In genomic region chr11:101851042-101851441, GRCm38 (mm10) we compare ENCODE assay signal across 12 mouse cellular contexts. TPM values are rescaled to one million over a fixed set of nuclear protein-coding genes. Genes with fewer than 3 reads are reported as not detected.
DNase-seq lines count a peak whose midpoint lies in the region; ATAC-seq and TF ChIP-seq lines count a peak whose summit lies in the region.
"Had no signal": no experiment of that assay in that cellular context is flagged by ENCODE, and none has a peak within 500 bp of the region (broad histone marks: within the 10 kb centered on the region; RNA-seq: fewer than 3 reads in every experiment).

No protein-coding gene starts in this region.

- intact Hi-C loops in heart, postnatal 25 days (cut with DNase I), result loop anchor here (5.0 kb wide), 1 partner anchor 46 kb away; no protein-coding TSS in a partner anchor

- peak overlapping the region; percentile 71; the same call in 1 of the 2 replicates for H3K27ac ChIP-seq in embryonic facial prominence, embryonic 12.5 days
- no peak overlapping the region for H3K27ac ChIP-seq in hindbrain, postnatal 0 days
- H3K27ac ChIP-seq: midbrain, embryonic 12.5 days had no signal

- ATAC-seq in embryonic facial prominence, embryonic 12.5 days (ENCODE audit: insufficient number of reproducible peaks, insufficient read depth, low FRiP score, low TSS enrichment), result no peak
- ATAC-seq in hindbrain, postnatal 0 days, result no peak
- ATAC-seq: inflammation-experienced regulatory T-cells, adult 6 months had no signal

- H3K9me3 ChIP-seq in embryonic facial prominence, embryonic 12.5 days, result no peaks in the 10 kb centered on the region
- H3K9me3 ChIP-seq in hindbrain, postnatal 0 days (ENCODE audit: low read length), result no peaks in the 10 kb centered on the region
- H3K9me3 ChIP-seq: midbrain, embryonic 12.5 days had no signal

- no peak overlapping the region for H3K9ac ChIP-seq in embryonic facial prominence, embryonic 12.5 days
- no peak overlapping the region for H3K9ac ChIP-seq in hindbrain, postnatal 0 days (replicated peaks; ENCODE audit: low read length)
- H3K9ac ChIP-seq: midbrain, embryonic 12.5 days had no signal

- H3K4me3 ChIP-seq in embryonic facial prominence, embryonic 12.5 days, result no peak overlapping the region
- H3K4me3 ChIP-seq in hindbrain, postnatal 0 days (ENCODE audit: low read length), result no peak overlapping the region
- H3K4me3 ChIP-seq: midbrain, embryonic 12.5 days had no signal

- no peak for TF ChIP-seq CTCF in hindbrain, postnatal 0 days (IDR thresholded peaks at IDR 0.05; ENCODE audit: low read depth)

- H3K4me2 ChIP-seq in embryonic facial prominence, embryonic 12.5 days (replicated peaks), result no peak overlapping the region
- H3K4me2 ChIP-seq in hindbrain, postnatal 0 days (ENCODE audit: low read depth, low read length), result no peak overlapping the region
- H3K4me2 ChIP-seq: midbrain, embryonic 12.5 days had no signal

- no peaks in the 10 kb centered on the region for H3K36me3 ChIP-seq in embryonic facial prominence, embryonic 12.5 days
- H3K36me3 ChIP-seq in hindbrain, postnatal 0 days (ENCODE audit: insufficient read depth, low read length), result no peaks in the 10 kb centered on the region
- H3K36me3 ChIP-seq: midbrain, embryonic 12.5 days had no signal

- 60% methylated on average over 7 of the region's 7 CpGs for WGBS in embryonic facial prominence, embryonic 12.5 days
- WGBS in hindbrain, postnatal 0 days, result 68% methylated on average over 7 of the region's 7 CpGs

- peak; percentile 45 to 52 for DNase-seq in cerebellum, adult 18-20 months
- DNase-seq in cerebellum, adult 11 months, result no peak
- peak; percentile 69 for DNase-seq in NIH3T3 (ENCODE audit: low read depth)
- DNase-seq in heart, postnatal 25 days (ENCODE audit: low spot score), result peak; percentile 51
- DNase-seq in hindbrain, postnatal 0 days (ENCODE audit: low spot score), result no peak
- DNase-seq in left cerebral cortex, adult 8-10 months (ENCODE audit: low spot score in 2 of 2), result no peak
- DNase-seq in c-Kit-positive CD71-positive TER-119-positive erythroid progenitor cells, embryonic 14.5 days (ENCODE audit: low spot score), result no peak
- DNase-seq: embryo, embryonic 11 days; liver had no signal

- H3K4me1 ChIP-seq in embryonic facial prominence, embryonic 12.5 days, result peaks cover 16% of the 10 kb centered on the region
- H3K4me1 ChIP-seq in hindbrain, postnatal 0 days (ENCODE audit: insufficient read depth, low read length), result no peaks in the 10 kb centered on the region
- H3K4me1 ChIP-seq: midbrain, embryonic 12.5 days had no signal

- no peaks in the 10 kb centered on the region for H3K27me3 ChIP-seq in embryonic facial prominence, embryonic 12.5 days
- no peaks in the 10 kb centered on the region for H3K27me3 ChIP-seq in hindbrain, postnatal 0 days (ENCODE audit: insufficient read depth, low read length)
- H3K27me3 ChIP-seq: midbrain, embryonic 12.5 days had no signal

RNA-seq across cellular contexts. Expression of gene Meox1, which starts 43.1 kb away (rescaled TPM):
- 10.0 and 10.9 TPM in 2 replicates for polyA plus RNA-seq in embryonic facial prominence, embryonic 12.5 days (2016; fragmentation: Nextera tagmentation; extraction: Ambion mirVana)
- total RNA-seq in heart, postnatal 25 days (2021), result 1 to 10 TPM; 7.8 to 9.9 TPM
- total RNA-seq in hindbrain, postnatal 0 days (2014; rRNA removed), result 1.8 and 2.0 TPM in 2 replicates
- 0.69 and 0.73 TPM in 2 replicates for polyA plus RNA-seq in hindbrain, postnatal 0 days (2015; fragmentation: Nextera tagmentation; extraction: Ambion mirVana)
- under 1 TPM; 0.26 to 0.74 (median 0.54) TPM for total RNA-seq in left cerebral cortex, adult 8-10 months (2022)
- polyA plus RNA-seq: inflammation-experienced regulatory T-cells, adult 6 months had no signal

Comparison
In these comparisons a context has a peak if more than half of its experiments do, and no peak if none do; other contexts are left out.
1. DNase-seq: peak in cerebellum, adult 18-20 months (2 of 2), NIH3T3 (single experiment) and heart, postnatal 25 days (single experiment); none in cerebellum, adult 11 months (single experiment), hindbrain, postnatal 0 days (single experiment), left cerebral cortex, adult 8-10 months (0 of 2) and c-Kit-positive CD71-positive TER-119-positive erythroid progenitor cells, embryonic 14.5 days (single experiment).